Mouse (Mus musculus) left cerebral cortex, postnatal 14 days (tissue): Measurements from ENCODE around the gene Unc13d. TPM values are rescaled to one million over a fixed set of nuclear protein-coding genes. Genes with fewer than 3 reads are reported as not detected.
"Not testable (repeated sequence)": the region's sequence is repeated elsewhere in the genome, so short reads cannot be mapped to it uniquely, and the experiment has no call there.

Experiments
- DNase-seq, 2 experiments: peaks; one replicate each; pipeline ENCODE4 v3.0.0; 2021 to 2022; ENCODE audit warnings: low spot score in 2 of 2, mixed read lengths in 1 of 2
- intact Hi-C: fragments of 180-260 bp; cut with DNase I; formaldehyde crosslinking; loops from one replicate; pipeline ENCODE4 v1.15.1; 2025
- long read RNA-seq, 2 experiments: library from polyadenylated mRNA; stranded (forward); transcript quantifications; one replicate each; pipeline ENCODE4 v2.0.0; 2021
- total RNA-seq, 2 experiments: library from RNA; stranded (reverse); gene quantifications; 2 replicates each; pipeline ENCODE4 v1.2.3; 2021

Gene Unc13d
- total RNA-seq = under 1 TPM; 0.46 to 0.55 TPM
- long read RNA-seq, experiment 1, full-length matches to known transcripts = 1 of 1 reads
- long read RNA-seq, experiment 1, partial matches to known transcripts = 0 of 1 reads
- long read RNA-seq, experiment 1, other reads (novel, unspliced or antisense) = 0 of 1 reads
- long read RNA-seq, experiment 2 = 0 reads

- intact Hi-C loops = no loop called here
- DNase-seq = no peak
These were observed at the start of gene Unc13d for GRCm38 (mm10) chr11:116077446-116078204. TSS of gene Unc13d (minus strand) at chr11:116077961.

- no peak for DNase-seq
- intact Hi-C loops = no loop called here
These were observed 48.5 kb upstream of the Unc13d start for GRCm38 (mm10) chr11:116126261-116126660.

- DNase-seq, intact Hi-C loops: not testable (repeated sequence)
These were observed 44.0 kb upstream of the Unc13d start for GRCm38 (mm10) chr11:116121731-116122245.

GRCm38 (mm10) chr11:116117819-116118218 lies 40.1 kb upstream of the Unc13d start:
- intact Hi-C loops = no loop called here
- no peak for DNase-seq

GRCm38 (mm10) chr11:116117241-116117640 lies 39.5 kb upstream of the Unc13d start:
- DNase-seq = no peak
- intact Hi-C loops = no loop called here

GRCm38 (mm10) chr11:116111611-116112203 lies 33.9 kb upstream of the Unc13d start:
- DNase-seq = no peak
- intact Hi-C loops = no loop called here

GRCm38 (mm10) chr11:116111067-116111466 lies 33.3 kb upstream of the Unc13d start:
- no peak for DNase-seq
- intact Hi-C loops = no loop called here

GRCm38 (mm10) chr11:116110540-116110939 lies 32.8 kb upstream of the Unc13d start:
- DNase-seq = no peak
- intact Hi-C loops = no loop called here

GRCm38 (mm10) chr11:116110131-116110530 lies 32.4 kb upstream of the Unc13d start:
- DNase-seq = no peak
- intact Hi-C loops = no loop called here

- intact Hi-C loops = no loop called here
- no peak for DNase-seq
These were observed 31.8 kb upstream of the Unc13d start for GRCm38 (mm10) chr11:116109441-116110081.

- no peak for DNase-seq
- intact Hi-C loops = no loop called here
These were observed 30.8 kb upstream of the Unc13d start for GRCm38 (mm10) chr11:116108464-116109137.

- DNase-seq = no peak
- intact Hi-C loops = no loop called here
These were observed 30.1 kb upstream of the Unc13d start for GRCm38 (mm10) chr11:116107777-116108285.

- intact Hi-C loops = no loop called here
- DNase-seq = no peak
These were observed 29.4 kb upstream of the Unc13d start for GRCm38 (mm10) chr11:116106963-116107776.

- no peak for DNase-seq
- intact Hi-C loops = no loop called here
These were observed 28.6 kb upstream of the Unc13d start for GRCm38 (mm10) chr11:116106154-116106962.

GRCm38 (mm10) chr11:116105065-116105464 lies 27.3 kb upstream of the Unc13d start:
- intact Hi-C loops = no loop called here
- DNase-seq = no peak

GRCm38 (mm10) chr11:116104006-116104646 lies 26.4 kb upstream of the Unc13d start:
- no peak for DNase-seq
- intact Hi-C loops = no loop called here

- intact Hi-C loops = no loop called here
- DNase-seq = no peak
These were observed 25.8 kb upstream of the Unc13d start for GRCm38 (mm10) chr11:116103572-116103971.
